Mouse (Mus musculus) liver, embryonic 11.5 days (tissue): Measurements from ENCODE around the gene Ociad2. TPM values are rescaled to one million over a fixed set of nuclear protein-coding genes. Genes with fewer than 3 reads are reported as not detected.

Experiments used
- ATAC-seq: fragments of 200-750 bp; cut with Nextera tagmentation; replicated peaks from 2 replicates; pipeline ENCODE4 v1.8.0; 2017; ENCODE audit warnings: moderate number of reproducible peaks, mild to moderate bottlenecking, moderate TSS enrichment, moderate library complexity; ENCODE audit not compliant: low FRiP score
- DNase-seq: peaks from one replicate; pipeline ENCODE4 v3.0.0-alpha.2; 2017; ENCODE audit warnings: low spot score
- H3K27ac ChIP-seq: fragments of 300-500 bp; sonication (generic); 2 replicates; pipeline ENCODE4 v1.5.1; 2014; ENCODE audit warnings: mild to moderate bottlenecking, low read depth, low read length, control low read depth
- H3K27me3 ChIP-seq: fragments of 300-500 bp; sonication (generic); replicated peaks from 2 replicates; pipeline ENCODE4 v1.6.1; 2014; ENCODE audit warnings: low read length, mixed read lengths; ENCODE audit not compliant: control insufficient read depth, insufficient read depth
- H3K36me3 ChIP-seq: fragments of 300-500 bp; sonication (generic); 2 replicates; pipeline ENCODE4 v1.6.1; 2014; ENCODE audit warnings: mild to moderate bottlenecking, low read length, moderate library complexity, mixed read lengths; ENCODE audit not compliant: control insufficient read depth, insufficient read depth
- H3K4me1 ChIP-seq: fragments of 300-500 bp; sonication (generic); replicated peaks from 2 replicates; pipeline ENCODE4 v1.6.1; 2014; ENCODE audit warnings: low read length, mixed read lengths; ENCODE audit not compliant: control insufficient read depth, insufficient read depth
- H3K4me2 ChIP-seq: fragments of 300-500 bp; sonication (generic); 2 replicates; pipeline ENCODE4 v1.6.1; 2014; ENCODE audit warnings: mild to moderate bottlenecking, control low read depth, moderate library complexity
- H3K4me3 ChIP-seq: fragments of 300-500 bp; sonication (generic); 2 replicates; pipeline ENCODE4 v1.5.1; 2014; ENCODE audit warnings: low read depth, low read length, control low read depth
- H3K9ac ChIP-seq: fragments of 300-500 bp; sonication (generic); 2 replicates; pipeline ENCODE4 v1.6.1; 2014; ENCODE audit warnings: low read depth, low read length, control low read depth
- H3K9me3 ChIP-seq: fragments of 300-500 bp; sonication (generic); 2 replicates; pipeline ENCODE4 v1.6.1; 2016; ENCODE audit warnings: low read length, inconsistent platforms, mixed read lengths; ENCODE audit not compliant: control insufficient read depth
- WGBS: fragments of 180-500 bp; shearing (Covaris S2); extraction: QIAGEN DNeasy Blood & Tissue Kit; methylation state at CpG from one replicate; pipeline ENCODE4 v1.1.7; 2014; 5-methylcytosine and 5-hydroxymethylcytosine counted together
- polyA plus RNA-seq: library from polyadenylated mRNA; unstranded; fragments of >200 nt; fragmentation: Nextera tagmentation; extraction: Ambion mirVana; gene quantifications from 2 replicates; pipeline ENCODE4 v1.2.1, GENCODE M21; 2014

Ociad2 gene
- polyA plus RNA-seq, 1 experiment from 2014 or later = 7.0 TPM

DNA sequence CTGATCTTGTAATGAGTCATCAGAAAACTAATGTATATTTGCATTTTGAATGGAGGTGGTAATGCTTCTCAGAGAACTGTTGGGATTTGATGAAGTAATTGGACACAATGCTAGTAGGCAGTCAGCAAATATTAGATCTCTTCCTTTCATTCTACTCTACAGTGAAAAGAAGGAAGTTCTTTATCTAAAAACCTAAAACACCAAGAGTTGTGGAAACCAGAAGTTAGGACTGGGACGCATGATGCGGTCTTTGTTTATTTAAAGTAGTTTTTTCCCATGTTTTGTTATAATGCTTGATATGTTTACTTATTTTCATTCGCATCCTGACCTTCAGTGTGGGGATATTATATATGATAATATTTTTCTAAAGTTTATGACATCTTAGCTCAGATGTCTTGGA is 33.5 kb downstream of the Ociad2 start:
- no peak for DNase-seq
- H3K36me3 ChIP-seq = peaks cover 40% of the 10 kb centered on the region
- no peak overlapping the region for H3K4me3 ChIP-seq
- no peaks in the 10 kb centered on the region for H3K27me3 ChIP-seq
- no peak overlapping the region for H3K9ac ChIP-seq
- H3K4me1 ChIP-seq = peaks cover 8% of the 10 kb centered on the region
- ATAC-seq = no peak
- 91% methylated on average over 3 of the region's 3 CpGs for WGBS
- H3K27ac ChIP-seq = no peak overlapping the region
- no peak overlapping the region for H3K4me2 ChIP-seq
- H3K9me3 ChIP-seq = no peaks in the 10 kb centered on the region

DNA sequence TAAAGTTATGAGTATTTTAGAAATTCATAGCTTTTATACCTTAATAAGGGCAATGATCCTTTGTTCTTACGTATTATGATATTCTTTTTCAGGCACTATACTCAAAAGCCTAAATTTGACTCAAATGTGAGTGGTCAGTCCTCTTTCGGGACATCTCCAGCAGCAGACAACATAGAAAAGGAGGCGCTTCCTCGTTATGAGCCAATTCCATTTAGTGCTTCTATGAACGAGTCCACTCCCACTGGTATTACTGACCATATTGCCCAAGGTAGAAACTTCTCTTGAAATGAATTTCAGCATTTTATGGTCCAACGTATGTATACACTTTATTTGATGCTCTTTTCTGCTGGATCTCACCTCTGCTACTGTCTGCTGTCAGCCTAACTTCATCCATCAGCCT is 34.3 kb downstream of the Ociad2 start:
- peaks cover 13% of the 10 kb centered on the region for H3K4me1 ChIP-seq
- H3K4me3 ChIP-seq = no peak overlapping the region
- H3K9ac ChIP-seq = no peak overlapping the region
- no peak overlapping the region for H3K27ac ChIP-seq
- no peak for DNase-seq
- ATAC-seq = no peak
- H3K4me2 ChIP-seq = no peak overlapping the region
- H3K9me3 ChIP-seq = no peaks in the 10 kb centered on the region
- H3K27me3 ChIP-seq = no peaks in the 10 kb centered on the region
- H3K36me3 ChIP-seq = peaks cover 45% of the 10 kb centered on the region
- whole genome bisulfite sequencing = 95% methylated on average over 6 of the region's 6 CpGs

DNA sequence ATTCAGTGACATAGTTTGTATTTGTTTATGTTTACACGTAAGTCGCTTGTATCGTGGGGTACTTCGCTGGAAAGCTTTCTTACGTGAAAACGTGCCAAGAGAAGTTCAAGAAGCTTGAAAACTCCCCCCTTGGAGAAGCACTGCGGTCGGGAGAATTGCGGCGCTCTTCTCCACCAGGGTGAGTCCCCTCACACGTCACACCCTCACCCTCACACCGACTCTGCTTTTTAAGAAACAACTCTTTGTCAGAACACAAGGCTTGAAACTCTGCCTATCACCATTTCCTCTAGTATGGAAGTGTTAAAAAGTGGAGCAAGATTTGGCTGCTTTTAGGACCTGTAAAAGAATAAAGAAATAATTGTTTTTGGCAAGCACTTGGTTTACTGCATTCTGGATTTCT is 36.3 kb downstream of the Ociad2 start:
- peaks cover 8% of the 10 kb centered on the region for H3K4me1 ChIP-seq
- no peak overlapping the region for H3K9ac ChIP-seq
- DNase-seq (no peak), ATAC-seq (no peak)
- peaks cover 46% of the 10 kb centered on the region for H3K36me3 ChIP-seq
- no peaks in the 10 kb centered on the region for H3K9me3 ChIP-seq
- no peaks in the 10 kb centered on the region for H3K27me3 ChIP-seq
- H3K27ac ChIP-seq = no peak overlapping the region
- no peak overlapping the region for H3K4me2 ChIP-seq
- 90% methylated on average over 12 of the region's 12 CpGs for WGBS
- H3K4me3 ChIP-seq = no peak overlapping the region

DNA sequence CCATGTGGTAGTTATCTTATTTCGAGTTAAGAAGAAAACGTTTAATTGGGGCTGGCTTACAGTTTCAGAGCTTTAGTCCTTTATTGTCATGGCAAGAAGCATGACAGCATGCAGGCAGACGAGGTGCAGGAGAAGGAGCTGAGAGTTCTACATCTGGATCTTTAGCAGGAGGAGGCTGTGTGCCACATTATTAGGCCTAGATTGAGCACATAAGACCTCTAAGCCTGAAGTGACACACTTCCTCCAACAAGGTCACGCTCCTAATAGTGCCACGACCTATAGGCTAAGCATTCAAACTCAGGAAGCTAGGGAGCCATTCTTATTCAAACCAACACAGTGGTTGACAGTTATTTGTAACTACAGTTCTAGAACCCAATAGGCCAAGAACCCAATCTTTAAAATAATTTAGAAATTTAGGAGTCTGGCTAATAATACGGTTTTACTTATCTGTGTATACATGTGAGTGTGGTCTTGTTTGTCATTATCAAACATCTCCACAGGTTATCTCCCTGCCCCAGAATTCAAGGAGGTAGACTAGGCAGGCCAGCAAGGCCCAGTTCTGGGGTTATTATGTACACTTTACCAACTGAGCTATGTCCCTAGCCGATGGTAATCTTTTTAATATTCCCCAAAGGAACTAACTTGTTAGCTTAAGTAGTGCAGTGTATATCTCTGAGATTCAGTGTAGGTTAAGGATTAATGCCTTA is 39.1 kb downstream of the Ociad2 start:
- no peak overlapping the region; the same call in 1 of the 2 replicates for H3K27ac ChIP-seq
- 77% methylated on average over 7 of the region's 7 CpGs for WGBS

DNA sequence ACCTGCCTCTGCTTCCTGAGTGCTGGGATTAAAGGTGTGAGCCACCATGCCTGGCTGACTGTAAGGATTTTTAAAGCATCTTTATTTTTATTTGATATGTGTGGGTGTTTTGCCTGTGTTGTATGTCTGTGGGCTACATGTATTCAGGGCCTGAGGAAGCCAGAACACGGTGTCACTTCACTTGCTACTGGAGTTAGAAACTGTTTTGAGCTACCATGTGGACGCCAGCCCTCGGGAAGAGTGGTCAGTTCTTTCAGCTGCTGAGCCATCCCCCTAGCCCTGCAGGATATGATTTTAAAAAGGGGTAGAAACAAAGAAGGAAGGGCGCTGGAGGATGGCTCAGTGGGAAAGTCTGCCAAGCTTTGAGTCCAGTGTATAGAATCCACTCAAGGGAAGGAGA is 44.9 kb downstream of the Ociad2 start:
- Histone ChIP-seq H3K4me1 (peaks cover 11% of the 10 kb centered on the region), H3K27ac (no peak overlapping the region), H3K27me3 (no peaks in the 10 kb centered on the region), H3K4me2 (no peak overlapping the region), H3K36me3 (peaks cover 22% of the 10 kb centered on the region), H3K9ac (no peak overlapping the region), H3K9me3 (no peaks in the 10 kb centered on the region), H3K4me3 (no peak overlapping the region)
- WGBS = 83% methylated on average over 4 of the region's 4 CpGs
- DNase-seq = no peak
- no peak for ATAC-seq

More for the DNA sequence above, 39.1 kb downstream of the Ociad2 start:
- Histone ChIP-seq H3K9me3 (no peaks in the 10 kb centered on the region), H3K4me1 (peaks cover 8% of the 10 kb centered on the region), H3K4me3 (no peak overlapping the region), H3K36me3 (peaks cover 36% of the 10 kb centered on the region), H3K9ac (no peak overlapping the region), H3K4me2 (peak overlapping the region; percentile 24; the same call in 1 of the 2 replicates), H3K27me3 (no peaks in the 10 kb centered on the region)
- peak; percentile 78 for ATAC-seq
- no peak for DNase-seq

DNA sequence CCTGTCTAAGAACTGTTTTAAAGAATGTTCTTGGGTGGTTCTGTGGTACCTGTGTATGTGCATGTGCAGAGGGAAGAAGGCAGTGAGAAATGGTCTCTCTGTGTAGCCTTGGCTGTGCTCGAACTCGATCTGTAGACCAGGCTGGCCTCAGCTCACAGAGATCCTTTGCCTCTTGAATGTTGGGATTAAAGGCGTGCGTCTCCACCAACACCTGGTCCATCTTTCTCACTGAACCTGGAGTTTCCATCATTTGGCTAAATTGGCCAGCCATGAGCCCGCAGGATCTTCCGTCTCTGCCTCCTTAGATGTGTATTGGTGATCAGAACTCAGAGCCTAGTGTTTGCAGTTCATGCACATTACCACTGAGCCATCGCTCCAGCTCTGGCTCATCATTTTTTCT is 45.8 kb downstream of the Ociad2 start:
- Histone ChIP-seq H3K27ac (no peak overlapping the region), H3K36me3 (peaks cover 19% of the 10 kb centered on the region), H3K4me1 (peaks cover 11% of the 10 kb centered on the region), H3K9me3 (no peaks in the 10 kb centered on the region), H3K4me2 (no peak overlapping the region), H3K4me3 (no peak overlapping the region), H3K27me3 (no peaks in the 10 kb centered on the region), H3K9ac (no peak overlapping the region)
- DNase-seq = no peak
- ATAC-seq = no peak
- 93% methylated on average over 7 of the region's 7 CpGs for WGBS

DNA sequence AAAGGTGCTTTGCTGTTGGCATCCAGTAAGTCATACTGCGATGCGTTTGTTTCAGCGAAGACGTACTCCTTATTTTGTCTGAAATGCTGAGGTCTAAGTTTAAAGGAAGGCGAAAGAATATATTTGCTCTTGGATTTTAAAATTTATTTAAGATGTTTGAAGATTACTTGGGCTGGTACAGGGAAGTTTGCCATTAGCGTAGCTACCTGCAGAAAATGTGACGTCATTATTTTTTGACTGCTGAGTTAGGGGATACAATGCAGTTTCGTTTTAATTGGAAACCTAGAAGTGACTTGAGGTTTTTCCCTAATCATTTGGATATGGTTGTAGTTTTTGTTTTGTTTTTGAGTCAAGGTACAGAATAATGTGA is 47.4 kb downstream of the Ociad2 start:
- no peaks in the 10 kb centered on the region for H3K27me3 ChIP-seq
- peaks cover 11% of the 10 kb centered on the region for H3K4me1 ChIP-seq
- H3K4me2 ChIP-seq = peak overlapping the region; percentile 87
- peak overlapping the region; percentile 92 for H3K4me3 ChIP-seq
- ATAC-seq (no peak), DNase-seq (no peak)
- peak overlapping the region; percentile 90 for H3K9ac ChIP-seq
- 8% methylated on average over 8 of the region's 8 CpGs for WGBS
- peaks cover 16% of the 10 kb centered on the region for H3K36me3 ChIP-seq
- peak overlapping the region; percentile 84 for H3K27ac ChIP-seq
- no peaks in the 10 kb centered on the region for H3K9me3 ChIP-seq

DNA sequence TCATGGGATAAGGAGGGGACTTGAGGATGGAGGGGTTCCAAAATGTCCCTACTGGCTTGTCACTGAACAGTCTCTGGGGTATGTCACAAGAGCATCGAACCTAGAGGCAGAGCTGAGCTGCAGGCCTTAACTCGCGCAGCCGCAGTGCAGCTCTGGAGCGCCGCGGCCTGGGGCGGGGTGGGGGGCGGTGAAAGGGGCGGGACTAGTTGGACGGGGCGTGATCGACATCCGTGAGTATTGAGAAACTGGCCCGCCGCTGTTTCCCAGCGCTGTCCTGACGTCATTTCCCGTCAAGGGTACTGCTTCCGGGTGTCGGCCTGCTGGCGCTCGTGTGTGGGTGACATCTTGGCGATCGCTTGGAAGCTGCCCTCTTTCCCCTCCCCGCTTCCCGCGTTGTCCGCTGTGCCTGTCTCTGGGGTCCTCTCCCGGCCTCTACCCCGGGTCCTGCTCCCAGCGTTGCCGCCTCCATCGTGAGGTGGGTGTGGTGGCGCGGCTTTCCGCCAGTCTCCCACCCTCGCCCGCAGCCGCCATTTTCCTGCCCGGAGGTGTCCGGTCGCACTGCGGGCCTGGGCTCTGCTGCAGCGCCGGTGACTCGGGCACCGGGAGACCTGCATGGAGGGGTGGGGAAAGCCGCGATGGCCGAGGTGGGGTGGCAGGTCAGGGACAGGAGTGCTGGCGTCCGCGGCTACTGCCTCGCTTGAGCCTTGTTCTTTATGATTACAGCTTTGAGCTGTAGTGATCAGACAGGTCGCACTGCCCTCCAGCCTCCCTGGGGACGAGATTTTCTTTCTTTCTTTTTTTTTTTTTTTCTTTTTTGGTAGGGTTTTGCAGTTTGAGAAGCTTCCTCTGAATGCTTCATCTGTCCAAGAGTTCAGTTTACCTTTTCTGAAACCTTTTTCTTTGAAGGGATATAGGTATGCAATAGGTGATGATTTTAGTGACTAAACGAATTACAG is 48.0 kb downstream of the Ociad2 start, which contains the start of gene Ociad1:
TSS of gene Ociad1 (plus strand) at position 283 of the 956 bp plus-strand sequence.
- Histone ChIP-seq H3K9ac (peak within 1 kb of the TSS; percentile 90), H3K4me1 (peaks cover 11% of the 10 kb centered on the region), H3K4me3 (peak within 1 kb of the TSS; percentile 92), H3K4me2 (peak within 1 kb of the TSS; percentile 87), H3K9me3 (no peaks in the 10 kb centered on the region), H3K27me3 (no peaks in the 10 kb centered on the region), H3K27ac (peak within 1 kb of the TSS; percentile 84), H3K36me3 (peaks cover 14% of the 10 kb centered on the region)
- DNase-seq (peak; percentile 97), ATAC-seq (peak; percentile 99)
- under 1% methylated on average over 58 of the region's 58 CpGs for WGBS
